Mouse (Mus musculus): Measurements from ENCODE around the gene Nufip2. TPM values are rescaled to one million over a fixed set of nuclear protein-coding genes. Genes with fewer than 3 reads are reported as not detected.

The Nufip2 gene
- polyA plus RNA-seq, 1 experiment from 2014 or later = 5.0 TPM

- ATAC-seq (ENCODE audit: borderline replicate concordance, extremely low read depth, low FRiP score, low TSS enrichment) = no peak
- Histone ChIP-seq H3K4me1 (peaks cover 15% of the 10 kb centered on the region), H3K4me2 (no peak overlapping the region), H3K9me3 (no peaks in the 10 kb centered on the region), H3K4me3 (no peak overlapping the region), H3K27me3 (no peaks in the 10 kb centered on the region), H3K9ac (no peak overlapping the region), H3K27ac (no peak overlapping the region), H3K36me3 (peaks cover 11% of the 10 kb centered on the region; the same call in 1 of the 2 replicates)
- whole genome bisulfite sequencing = 91% methylated on average over 17 of the region's 17 CpGs
Observed at GRCm38 (mm10) chr11:77777937-77778336, 92.0 kb downstream of the Nufip2 start.

- no peak overlapping the region for H3K9ac ChIP-seq
- ATAC-seq (ENCODE audit: borderline replicate concordance, extremely low read depth, low FRiP score, low TSS enrichment) = no peak
- no peaks in the 10 kb centered on the region for H3K9me3 ChIP-seq
- H3K4me2 ChIP-seq = no peak overlapping the region
- peaks cover 11% of the 10 kb centered on the region; the same call in 1 of the 2 replicates for H3K36me3 ChIP-seq
- peaks cover 27% of the 10 kb centered on the region for H3K4me1 ChIP-seq
- no peaks in the 10 kb centered on the region for H3K27me3 ChIP-seq
- no peak overlapping the region for H3K4me3 ChIP-seq
- WGBS = 70% methylated on average over 1 of the region's 1 CpGs
- H3K27ac ChIP-seq = no peak overlapping the region
Observed at GRCm38 (mm10) chr11:77779240-77779639, 93.3 kb downstream of the Nufip2 start.

GRCm38 (mm10) chr11:77781088-77781487 lies 95.1 kb downstream of the Nufip2 start:
- 38% methylated on average over 7 of the region's 7 CpGs for WGBS
- H3K27me3 ChIP-seq = no peaks in the 10 kb centered on the region
- H3K27ac ChIP-seq = no peak overlapping the region
- no peak overlapping the region for H3K9ac ChIP-seq
- no peaks in the 10 kb centered on the region for H3K9me3 ChIP-seq
- ATAC-seq (ENCODE audit: borderline replicate concordance, extremely low read depth, low FRiP score, low TSS enrichment) = peak; percentile 23; the same call in 1 of the 2 replicates
- no peak overlapping the region for H3K4me3 ChIP-seq
- H3K4me2 ChIP-seq = no peak overlapping the region
- H3K4me1 ChIP-seq = peaks cover 42% of the 10 kb centered on the region
- peaks cover 11% of the 10 kb centered on the region; the same call in 1 of the 2 replicates for H3K36me3 ChIP-seq

GRCm38 (mm10) chr11:77782104-77782815 lies 96.3 kb downstream of the Nufip2 start:
- Histone ChIP-seq H3K27ac (no peak overlapping the region), H3K4me1 (peaks cover 49% of the 10 kb centered on the region), H3K4me3 (no peak overlapping the region), H3K9ac (no peak overlapping the region), H3K36me3 (peaks cover 11% of the 10 kb centered on the region; the same call in 1 of the 2 replicates), H3K4me2 (no peak overlapping the region), H3K9me3 (no peaks in the 10 kb centered on the region), H3K27me3 (no peaks in the 10 kb centered on the region)
- ATAC-seq (ENCODE audit: borderline replicate concordance, extremely low read depth, low FRiP score, low TSS enrichment) = no peak
- WGBS = 86% methylated on average over 7 of the region's 7 CpGs

GRCm38 (mm10) chr11:77783211-77783746 lies 97.3 kb downstream of the Nufip2 start:
- Histone ChIP-seq H3K36me3 (peaks cover 2% of the 10 kb centered on the region; the same call in 1 of the 2 replicates), H3K9me3 (no peaks in the 10 kb centered on the region), H3K4me3 (no peak overlapping the region), H3K9ac (no peak overlapping the region), H3K4me2 (no peak overlapping the region; the same call in 1 of the 2 replicates), H3K27ac (peak overlapping the region; percentile 92), H3K27me3 (no peaks in the 10 kb centered on the region), H3K4me1 (peaks cover 49% of the 10 kb centered on the region)
- ATAC-seq (ENCODE audit: borderline replicate concordance, extremely low read depth, low FRiP score, low TSS enrichment) = peak; percentile 43; the same call in 1 of the 2 replicates
- WGBS = 51% methylated on average over 10 of the region's 10 CpGs

- H3K9ac ChIP-seq = peak overlapping the region; percentile 13; the same call in 1 of the 2 replicates
Observed at GRCm38 (mm10) chr11:77783747-77784646, 98.0 kb downstream of the Nufip2 start.

GRCm38 (mm10) chr11:77784894-77785293 lies 98.9 kb downstream of the Nufip2 start:
- WGBS = 56% methylated on average over 9 of the region's 9 CpGs
- no peak for ATAC-seq (ENCODE audit: borderline replicate concordance, extremely low read depth, low FRiP score, low TSS enrichment)
- no peaks in the 10 kb centered on the region for H3K9me3 ChIP-seq
- H3K27me3 ChIP-seq = no peaks in the 10 kb centered on the region
- peak overlapping the region; percentile 9; the same call in 1 of the 2 replicates for H3K4me2 ChIP-seq
- H3K9ac ChIP-seq = no peak overlapping the region
- H3K4me1 ChIP-seq = peaks cover 55% of the 10 kb centered on the region
- H3K4me3 ChIP-seq = no peak overlapping the region
- no peaks in the 10 kb centered on the region for H3K36me3 ChIP-seq
- peak overlapping the region; percentile 92 for H3K27ac ChIP-seq

More at GRCm38 (mm10) chr11:77783747-77784646, 98.0 kb downstream of the Nufip2 start:
- peak; percentile 16; the same call in 1 of the 2 replicates for ATAC-seq (ENCODE audit: borderline replicate concordance, extremely low read depth, low FRiP score, low TSS enrichment)
- Histone ChIP-seq H3K9me3 (no peaks in the 10 kb centered on the region), H3K27ac (peak overlapping the region; percentile 92), H3K4me3 (no peak overlapping the region), H3K36me3 (no peaks in the 10 kb centered on the region), H3K4me2 (peak overlapping the region; percentile 9; the same call in 1 of the 2 replicates), H3K4me1 (peaks cover 49% of the 10 kb centered on the region), H3K27me3 (no peaks in the 10 kb centered on the region)
- 37% methylated on average over 18 of the region's 18 CpGs for WGBS

- Histone ChIP-seq H3K36me3 (no peaks in the 10 kb centered on the region), H3K27ac (peak overlapping the region; percentile 92), H3K4me1 (peaks cover 59% of the 10 kb centered on the region), H3K9ac (peak overlapping the region; percentile 15), H3K4me2 (peak overlapping the region; percentile 19; the same call in 1 of the 2 replicates), H3K27me3 (no peaks in the 10 kb centered on the region), H3K4me3 (no peak overlapping the region), H3K9me3 (no peaks in the 10 kb centered on the region)
- ATAC-seq (ENCODE audit: borderline replicate concordance, extremely low read depth, low FRiP score, low TSS enrichment) = no peak
- 11% methylated on average over 5 of the region's 5 CpGs for WGBS
Observed at GRCm38 (mm10) chr11:77785396-77785767, 99.4 kb downstream of the Nufip2 start.

- Histone ChIP-seq H3K9me3 (no peaks in the 10 kb centered on the region), H3K4me2 (peak overlapping the region; percentile 19; the same call in 1 of the 2 replicates), H3K36me3 (no peaks in the 10 kb centered on the region), H3K9ac (peak overlapping the region; percentile 15), H3K27me3 (no peaks in the 10 kb centered on the region), H3K4me3 (no peak overlapping the region), H3K4me1 (peaks cover 64% of the 10 kb centered on the region), H3K27ac (peak overlapping the region; percentile 92)
- 38% methylated on average over 7 of the region's 7 CpGs for WGBS
- ATAC-seq (ENCODE audit: borderline replicate concordance, extremely low read depth, low FRiP score, low TSS enrichment) = peak; percentile 13; the same call in 1 of the 2 replicates
Observed at GRCm38 (mm10) chr11:77785768-77786561, 100.0 kb downstream of the Nufip2 start.

GRCm38 (mm10) chr11:77787707-77788106 lies 101.8 kb downstream of the Nufip2 start, which contains the start of gene Gm10277:
Gene Gm10277, minus strand, starts transcription at chr11:77787747.
- H3K36me3 ChIP-seq = no peaks in the 10 kb centered on the region
- peak within 1 kb of the TSS; percentile 92 for H3K27ac ChIP-seq
- 72% methylated on average over 5 of the region's 5 CpGs for WGBS
- H3K9ac ChIP-seq = no peak within 1 kb of the TSS
- peaks cover 74% of the 10 kb centered on the region for H3K4me1 ChIP-seq
- no peaks in the 10 kb centered on the region for H3K9me3 ChIP-seq
- no peaks in the 10 kb centered on the region for H3K27me3 ChIP-seq
- no peak within 1 kb of the TSS for H3K4me3 ChIP-seq
- no peak for ATAC-seq (ENCODE audit: borderline replicate concordance, extremely low read depth, low FRiP score, low TSS enrichment)
- H3K4me2 ChIP-seq = no peak within 1 kb of the TSS

GRCm38 (mm10) chr11:77789512-77789911 lies 103.6 kb downstream of the Nufip2 start:
- H3K36me3 ChIP-seq = no peaks in the 10 kb centered on the region
- no peaks in the 10 kb centered on the region for H3K27me3 ChIP-seq
- H3K9me3 ChIP-seq = no peaks in the 10 kb centered on the region
- H3K27ac ChIP-seq = peak overlapping the region; percentile 15; the same call in 1 of the 2 replicates
- H3K4me1 ChIP-seq = peaks cover 68% of the 10 kb centered on the region
- no peak overlapping the region for H3K4me2 ChIP-seq
- H3K4me3 ChIP-seq = no peak overlapping the region
- ATAC-seq (ENCODE audit: borderline replicate concordance, extremely low read depth, low FRiP score, low TSS enrichment) = no peak
- H3K9ac ChIP-seq = no peak overlapping the region
- WGBS = 77% methylated on average over 5 of the region's 5 CpGs
